Mouse (Mus musculus) midbrain, embryonic 15.5 days (tissue): Measurements from ENCODE around the gene Pdgfa. TPM values are rescaled to one million over a fixed set of nuclear protein-coding genes. Genes with fewer than 3 reads are reported as not detected.

Experiments used
- ATAC-seq: fragments of 200-750 bp; cut with Nextera tagmentation; replicated peaks from 2 replicates; pipeline ENCODE4 v1.8.0; 2017; ENCODE audit warnings: moderate TSS enrichment
- H3K27ac ChIP-seq: fragments of 300-500 bp; sonication (generic); 2 replicates; pipeline ENCODE4 v1.5.1; 2015; ENCODE audit warnings: mild to moderate bottlenecking, inconsistent platforms
- H3K27me3 ChIP-seq: fragments of 300-500 bp; sonication (generic); replicated peaks from 2 replicates; pipeline ENCODE4 v1.6.1; 2015; ENCODE audit warnings: inconsistent platforms
- H3K36me3 ChIP-seq: fragments of 300-500 bp; sonication (generic); replicated peaks from 2 replicates; pipeline ENCODE4 v1.6.1; 2015; ENCODE audit warnings: inconsistent platforms
- H3K4me1 ChIP-seq: fragments of 300-500 bp; sonication (generic); 2 replicates; pipeline ENCODE4 v1.6.1; 2015; ENCODE audit warnings: inconsistent platforms
- H3K4me2 ChIP-seq: fragments of 300-500 bp; sonication (generic); 2 replicates; pipeline ENCODE4 v1.6.1; 2015; ENCODE audit warnings: inconsistent platforms, mild to moderate bottlenecking, moderate library complexity
- H3K4me3 ChIP-seq: fragments of 300-500 bp; sonication (generic); 2 replicates; pipeline ENCODE4 v1.5.1; 2015; ENCODE audit warnings: mild to moderate bottlenecking, inconsistent platforms
- H3K9ac ChIP-seq: fragments of 300-500 bp; sonication (generic); 2 replicates; pipeline ENCODE4 v1.6.1; 2015; ENCODE audit warnings: mild to moderate bottlenecking, inconsistent platforms
- H3K9me3 ChIP-seq: fragments of 300-500 bp; sonication (generic); 2 replicates; pipeline ENCODE4 v1.6.1; 2016; ENCODE audit warnings: inconsistent platforms
- WGBS: fragments of 180-500 bp; shearing (Covaris S2); methylation state at CpG from one replicate; pipeline ENCODE4 v1.1.7; 2015; ENCODE audit warnings: mixed read lengths; 5-methylcytosine and 5-hydroxymethylcytosine counted together
- polyA plus RNA-seq: library from polyadenylated mRNA; unstranded; fragments of >200 nt; fragmentation: Nextera tagmentation; extraction: Ambion mirVana; gene quantifications from 2 replicates; pipeline ENCODE4 v1.2.1, GENCODE M21; 2015

Pdgfa gene
- polyA plus RNA-seq, 1 experiment from 2014 or later: 23.6 TPM

DNA sequence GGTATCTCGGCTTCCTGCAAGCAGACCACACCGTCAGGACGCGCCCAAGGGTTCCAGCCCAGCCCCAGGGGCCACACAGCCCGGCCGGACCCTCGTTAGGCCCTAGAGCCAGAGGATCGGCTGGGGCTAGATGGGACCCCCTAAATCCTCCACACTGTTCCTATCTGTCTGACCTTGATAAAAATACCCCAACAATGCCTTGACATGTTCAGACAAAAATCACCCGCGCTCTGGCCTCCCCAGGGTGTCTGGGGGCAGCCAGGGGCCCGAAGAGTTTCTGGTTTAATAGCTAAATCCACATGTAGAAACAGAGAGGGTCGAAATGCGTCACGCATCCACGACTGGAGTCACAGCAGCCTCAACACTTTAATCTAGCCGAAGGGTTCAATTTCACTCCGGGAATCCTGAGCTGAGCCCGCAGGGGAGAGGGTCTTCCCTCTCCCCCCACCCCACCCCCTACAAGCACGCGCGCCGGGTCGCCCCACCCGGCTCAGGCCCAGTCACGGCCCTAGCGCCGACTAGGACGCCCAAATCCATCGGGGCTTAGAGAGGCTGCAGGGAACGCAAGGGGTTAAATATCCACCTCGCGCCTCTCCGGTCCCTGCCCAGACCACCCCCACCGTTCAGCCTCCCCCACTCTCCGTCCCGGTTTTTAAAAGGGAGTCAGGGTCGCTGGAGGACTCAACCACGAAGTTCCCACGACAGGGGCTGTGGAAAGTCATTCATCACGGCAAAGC, 3.6 kb downstream of the Pdgfa start:
- H3K27me3 ChIP-seq: peaks cover 46% of the 10 kb centered on the region
- H3K9me3 ChIP-seq: no peaks in the 10 kb centered on the region
- H3K4me3 ChIP-seq: peak overlapping the region; percentile 76
- WGBS: under 1% methylated on average over 36 of the region's 40 CpGs
- no peak for ATAC-seq
- peaks cover 63% of the 10 kb centered on the region for H3K4me1 ChIP-seq
- no peak overlapping the region for H3K27ac ChIP-seq
- H3K36me3 ChIP-seq: no peaks in the 10 kb centered on the region
- peak overlapping the region; percentile 76 for H3K9ac ChIP-seq
- peak overlapping the region; percentile 98 for H3K4me2 ChIP-seq

DNA sequence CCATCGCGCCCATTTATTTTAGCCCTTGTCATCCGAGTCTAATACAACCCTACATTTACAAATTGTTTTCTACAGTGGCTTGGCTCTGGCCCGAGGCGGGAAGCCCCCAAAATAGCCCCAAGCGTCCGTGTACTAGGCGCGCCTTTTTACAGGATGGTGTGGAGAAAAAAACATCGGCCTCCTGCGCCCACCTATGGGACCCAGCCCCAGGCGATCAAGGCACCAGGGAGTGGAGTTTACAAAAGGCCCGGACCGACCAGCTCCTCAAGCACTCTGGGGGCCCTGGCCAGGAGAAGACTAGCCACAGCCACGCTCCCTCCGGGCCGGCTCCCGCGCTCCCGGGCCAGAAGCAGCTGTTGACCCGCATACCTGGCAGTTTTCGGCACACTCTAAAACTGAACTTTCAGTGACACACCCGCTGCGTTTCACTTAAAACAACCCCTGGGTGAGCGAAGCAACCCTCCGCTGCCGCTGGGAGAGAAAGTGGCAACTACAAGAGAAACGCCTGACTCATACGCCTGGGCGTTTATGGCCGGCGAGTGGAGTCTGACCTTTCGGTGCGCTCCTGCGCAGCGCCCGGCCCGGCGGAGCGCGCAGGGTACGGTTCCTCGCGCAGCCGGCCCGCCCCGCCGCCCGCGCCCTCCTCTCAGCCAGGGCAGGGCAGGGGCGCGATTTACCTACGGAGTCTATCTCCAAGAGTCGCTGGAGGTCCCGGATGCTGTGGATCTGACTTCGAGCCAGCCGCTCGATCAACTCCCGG, 4.4 kb downstream of the Pdgfa start:
- H3K4me1 ChIP-seq: peaks cover 63% of the 10 kb centered on the region
- peak overlapping the region; percentile 98 for H3K4me2 ChIP-seq
- H3K9ac ChIP-seq: peak overlapping the region; percentile 76
- peaks cover 38% of the 10 kb centered on the region for H3K27me3 ChIP-seq
- no peak for ATAC-seq
- H3K4me3 ChIP-seq: peak overlapping the region; percentile 76
- no peak overlapping the region for H3K27ac ChIP-seq
- H3K9me3 ChIP-seq: no peaks in the 10 kb centered on the region
- 2% methylated on average over 59 of the region's 59 CpGs for WGBS
- no peaks in the 10 kb centered on the region for H3K36me3 ChIP-seq

DNA sequence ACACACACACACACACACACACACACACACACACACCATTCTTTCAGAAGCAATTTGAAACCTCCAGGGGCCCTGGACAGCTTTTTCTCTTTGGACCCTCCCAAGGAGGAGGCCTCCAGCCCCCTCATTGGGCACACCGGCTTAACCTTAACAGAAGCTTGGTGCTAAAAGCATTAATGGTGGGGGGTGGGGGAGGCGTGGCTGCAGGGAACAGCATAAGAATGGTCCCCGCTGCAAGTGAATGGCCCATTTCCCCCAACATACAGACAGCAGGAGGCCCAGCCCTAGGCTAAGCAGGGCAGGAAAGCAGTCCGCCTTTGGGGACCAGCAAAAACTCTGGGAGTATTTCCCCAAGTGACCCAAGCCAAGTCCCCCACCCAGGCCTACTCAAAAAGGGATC, 5.4 kb downstream of the Pdgfa start:
- Histone ChIP-seq H3K4me3 (no peak overlapping the region), H3K36me3 (no peaks in the 10 kb centered on the region), H3K9ac (no peak overlapping the region), H3K9me3 (no peaks in the 10 kb centered on the region), H3K27me3 (peaks cover 30% of the 10 kb centered on the region), H3K4me2 (no peak overlapping the region), H3K27ac (no peak overlapping the region), H3K4me1 (peaks cover 52% of the 10 kb centered on the region)
- no peak for ATAC-seq
- 36% methylated on average over 4 of the region's 4 CpGs for WGBS

DNA sequence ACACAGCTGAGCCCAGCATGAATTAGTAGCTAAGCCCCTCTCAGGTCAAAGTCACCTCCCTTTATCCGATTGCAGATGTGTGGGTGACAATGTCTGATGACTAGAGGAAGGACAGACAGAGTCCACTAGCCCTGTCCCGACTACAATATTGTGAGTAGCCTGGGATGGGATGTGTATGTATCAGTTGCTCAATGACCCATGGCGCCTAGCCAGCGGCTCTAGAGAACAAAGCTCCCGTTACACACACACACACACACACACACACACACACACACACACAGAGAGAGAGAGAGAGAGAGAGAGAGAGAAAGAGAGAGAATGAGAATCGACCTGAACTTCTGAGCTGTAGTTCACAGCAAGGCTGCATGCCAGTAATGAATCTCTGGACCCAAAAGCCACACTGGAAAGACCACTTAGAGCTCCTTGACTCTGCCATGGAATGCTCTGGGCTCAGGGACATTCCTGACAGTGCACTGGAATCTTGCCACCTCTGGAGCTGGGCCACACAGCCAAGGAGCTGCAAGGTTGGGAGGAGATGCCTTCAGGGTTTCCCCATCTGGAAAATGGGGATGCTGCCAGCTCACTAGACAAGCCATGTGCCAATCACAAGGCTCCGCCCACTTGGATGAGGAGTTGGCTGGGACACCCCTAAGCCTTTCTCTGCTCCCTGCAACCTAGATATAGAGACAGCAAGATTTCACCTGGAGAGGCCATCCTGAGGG, 6.3 kb downstream of the Pdgfa start:
- H3K4me1 ChIP-seq: peaks cover 43% of the 10 kb centered on the region
- no peaks in the 10 kb centered on the region for H3K36me3 ChIP-seq
- H3K9me3 ChIP-seq: no peaks in the 10 kb centered on the region
- WGBS: 71% methylated on average over 7 of the region's 7 CpGs
- peaks cover 23% of the 10 kb centered on the region for H3K27me3 ChIP-seq
- no peak overlapping the region for H3K9ac ChIP-seq
- no peak overlapping the region for H3K4me2 ChIP-seq
- no peak overlapping the region for H3K27ac ChIP-seq
- ATAC-seq: no peak
- no peak overlapping the region for H3K4me3 ChIP-seq

DNA sequence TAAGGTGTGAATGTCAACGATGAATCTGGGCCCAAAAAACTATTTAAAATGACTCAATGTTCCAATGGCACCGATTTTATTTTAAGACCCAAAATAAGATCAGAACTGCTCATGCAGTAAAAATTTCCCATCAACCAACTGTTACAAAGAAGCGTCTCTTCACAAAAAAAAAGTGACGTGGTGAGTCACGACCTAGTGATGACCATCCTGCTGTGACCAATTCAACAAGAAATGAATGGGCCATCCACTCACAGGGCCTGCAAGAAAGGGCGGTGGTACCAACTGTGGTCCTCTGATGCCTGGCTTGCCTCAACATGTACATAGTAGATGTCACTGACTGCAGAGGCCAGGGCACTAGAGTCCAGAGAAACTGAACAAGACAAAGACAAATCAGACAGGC, 7.6 kb downstream of the Pdgfa start:
- Histone ChIP-seq H3K27me3 (peaks cover 23% of the 10 kb centered on the region), H3K4me2 (no peak overlapping the region), H3K4me3 (no peak overlapping the region), H3K27ac (no peak overlapping the region), H3K4me1 (peaks cover 39% of the 10 kb centered on the region), H3K9ac (no peak overlapping the region), H3K36me3 (no peaks in the 10 kb centered on the region), H3K9me3 (no peaks in the 10 kb centered on the region)
- ATAC-seq: no peak
- 64% methylated on average over 6 of the region's 6 CpGs for WGBS

DNA sequence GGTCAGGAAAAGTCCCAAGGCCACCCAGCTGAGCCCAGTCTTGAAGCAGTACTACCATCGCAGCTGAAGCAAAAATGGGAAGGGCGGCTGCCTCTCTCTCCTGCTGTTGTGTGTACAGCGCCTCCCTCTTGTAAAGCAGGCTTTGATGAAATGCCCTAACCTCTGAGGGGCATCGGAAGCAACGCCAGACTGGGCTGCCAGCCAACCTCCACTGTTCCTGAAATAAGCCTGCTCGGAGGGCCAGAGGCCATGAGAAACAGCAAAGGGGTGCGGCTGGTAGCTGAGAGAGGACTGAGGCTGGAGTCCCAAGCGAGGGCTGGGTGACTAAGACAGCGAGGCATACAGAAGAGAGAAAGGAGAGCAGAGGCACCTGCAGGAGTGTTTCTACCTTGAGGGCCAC, 8.4 kb downstream of the Pdgfa start:
- H3K4me2 ChIP-seq: no peak overlapping the region
- no peak overlapping the region for H3K27ac ChIP-seq
- H3K9me3 ChIP-seq: no peaks in the 10 kb centered on the region
- H3K4me3 ChIP-seq: no peak overlapping the region
- H3K36me3 ChIP-seq: no peaks in the 10 kb centered on the region
- H3K27me3 ChIP-seq: peaks cover 23% of the 10 kb centered on the region
- H3K9ac ChIP-seq: no peak overlapping the region
- 0 out of 2 replicates have a peak, but pooled peaks have one; percentile 27 for ATAC-seq
- peaks cover 31% of the 10 kb centered on the region for H3K4me1 ChIP-seq
- 36% methylated on average over 9 of the region's 9 CpGs for WGBS

DNA sequence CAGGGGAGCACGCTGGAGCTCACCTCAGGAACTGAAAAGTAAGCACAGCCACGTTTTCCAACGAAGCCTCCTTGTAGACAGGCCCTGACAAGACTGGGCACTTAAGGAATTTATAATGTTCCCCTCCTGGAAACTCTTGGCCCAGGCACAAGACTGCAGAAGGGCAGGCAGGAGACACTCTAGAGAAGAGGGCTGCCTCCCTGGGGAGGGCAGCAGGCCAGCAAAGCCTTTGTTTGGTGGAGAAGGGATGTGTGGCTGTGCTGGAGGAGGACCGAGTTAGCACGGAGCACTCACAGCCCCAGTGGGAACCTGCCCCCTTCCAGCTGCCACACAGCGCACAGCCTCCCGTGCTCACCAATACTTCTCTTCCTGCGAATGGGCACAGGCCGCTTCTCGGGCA, 9.2 kb downstream of the Pdgfa start:
- no peak overlapping the region for H3K4me2 ChIP-seq
- H3K36me3 ChIP-seq: no peaks in the 10 kb centered on the region
- H3K9me3 ChIP-seq: no peaks in the 10 kb centered on the region
- WGBS: 66% methylated on average over 10 of the region's 10 CpGs
- H3K27me3 ChIP-seq: peaks cover 22% of the 10 kb centered on the region
- H3K4me3 ChIP-seq: no peak overlapping the region
- no peak for ATAC-seq
- H3K27ac ChIP-seq: no peak overlapping the region
- H3K9ac ChIP-seq: no peak overlapping the region
- peaks cover 24% of the 10 kb centered on the region for H3K4me1 ChIP-seq

DNA sequence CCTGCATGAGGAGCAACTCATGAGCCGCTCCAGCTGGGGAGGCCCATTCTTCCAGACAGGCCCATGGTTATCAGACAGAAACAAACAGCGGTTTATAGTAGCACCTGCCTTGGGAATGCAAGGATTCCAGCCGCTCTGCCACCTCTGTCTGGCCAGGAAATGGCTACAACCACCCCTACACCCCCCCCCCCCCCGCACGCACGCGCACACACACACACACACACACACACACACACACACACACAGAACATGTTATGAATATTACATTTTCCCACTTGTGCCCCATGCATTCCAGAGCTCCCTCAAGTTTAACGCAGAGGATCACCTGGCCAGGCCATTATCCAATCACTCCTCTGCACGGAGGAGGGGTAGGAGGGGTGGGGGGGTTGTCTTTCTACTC, 15.2 kb downstream of the Pdgfa start:
- Histone ChIP-seq H3K27me3 (no peaks in the 10 kb centered on the region), H3K9ac (no peak overlapping the region), H3K27ac (no peak overlapping the region), H3K4me3 (no peak overlapping the region), H3K4me1 (no peaks in the 10 kb centered on the region), H3K9me3 (no peaks in the 10 kb centered on the region), H3K36me3 (no peaks in the 10 kb centered on the region), H3K4me2 (no peak overlapping the region)
- WGBS: 91% methylated on average over 9 of the region's 9 CpGs
- ATAC-seq: no peak

DNA sequence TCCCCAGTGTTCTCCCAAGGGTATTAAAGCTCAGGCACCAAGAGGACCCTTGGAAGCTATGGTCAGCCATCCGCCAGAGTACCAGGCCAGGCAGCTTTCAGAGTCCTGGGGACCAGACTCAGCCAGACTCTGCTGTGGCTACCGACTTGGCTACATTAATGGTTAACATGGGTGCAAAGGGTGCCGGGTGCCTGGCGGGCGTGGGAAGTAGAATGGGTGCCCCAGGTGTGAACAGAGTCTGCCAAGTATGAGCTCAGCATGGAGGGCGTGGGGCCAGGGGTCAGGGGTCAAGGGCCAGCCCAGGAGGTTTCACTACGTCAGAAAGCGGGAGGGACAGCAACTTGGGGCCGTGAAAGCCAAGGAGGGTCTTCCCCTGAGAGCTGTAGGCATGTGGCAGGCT, 16.6 kb downstream of the Pdgfa start:
- H3K36me3 ChIP-seq: no peaks in the 10 kb centered on the region
- no peak for ATAC-seq
- H3K9me3 ChIP-seq: no peaks in the 10 kb centered on the region
- H3K4me1 ChIP-seq: no peaks in the 10 kb centered on the region
- no peak overlapping the region for H3K4me2 ChIP-seq
- H3K27ac ChIP-seq: no peak overlapping the region
- WGBS: 81% methylated on average over 9 of the region's 9 CpGs
- H3K4me3 ChIP-seq: no peak overlapping the region
- no peak overlapping the region for H3K9ac ChIP-seq
- H3K27me3 ChIP-seq: no peaks in the 10 kb centered on the region

DNA sequence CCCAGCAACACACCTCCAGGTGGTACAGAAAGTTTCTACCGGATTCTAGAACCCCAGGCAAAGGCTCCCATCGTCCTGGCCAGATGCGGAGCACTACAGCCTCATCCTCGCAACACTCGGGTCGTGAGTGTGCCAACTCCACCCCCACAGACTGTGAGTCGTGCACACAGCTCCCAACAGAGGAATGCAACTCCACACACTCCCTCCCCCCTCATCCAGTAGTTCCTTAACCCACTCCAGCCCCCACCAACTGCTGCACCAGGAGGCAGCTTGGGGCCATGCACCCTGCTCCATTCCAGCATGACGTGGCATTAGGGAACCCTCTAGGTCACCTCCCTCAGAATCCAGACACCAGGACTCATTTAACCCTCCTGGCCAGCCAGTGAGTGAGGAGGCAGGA, 17.3 kb downstream of the Pdgfa start:
- Histone ChIP-seq H3K9ac (no peak overlapping the region), H3K4me1 (no peaks in the 10 kb centered on the region), H3K4me3 (no peak overlapping the region), H3K4me2 (no peak overlapping the region), H3K27me3 (no peaks in the 10 kb centered on the region), H3K9me3 (no peaks in the 10 kb centered on the region), H3K27ac (no peak overlapping the region), H3K36me3 (no peaks in the 10 kb centered on the region)
- 85% methylated on average over 8 of the region's 8 CpGs for WGBS
- ATAC-seq: no peak

DNA sequence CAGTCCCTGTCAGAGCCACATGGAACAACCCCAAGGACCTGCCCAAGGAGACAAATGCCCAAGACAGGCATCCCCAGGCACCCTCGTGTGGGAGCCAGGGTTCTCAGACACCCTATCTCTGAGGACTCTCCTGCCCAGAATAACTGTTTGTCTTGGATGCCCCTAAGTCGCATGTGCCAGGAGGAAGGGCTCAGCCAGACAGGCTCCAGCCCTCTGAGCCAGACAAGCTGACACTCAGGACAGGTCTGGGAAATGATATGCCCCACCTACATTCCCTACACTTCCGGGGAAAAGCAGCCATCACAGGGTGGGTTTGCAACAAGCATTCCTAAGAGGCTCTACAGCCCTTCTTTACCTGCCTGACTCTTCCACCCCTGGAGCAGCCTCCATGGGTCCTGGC, 19.4 kb downstream of the Pdgfa start:
- WGBS: 63% methylated on average over 3 of the region's 3 CpGs
- Histone ChIP-seq H3K27me3 (no peaks in the 10 kb centered on the region), H3K27ac (no peak overlapping the region), H3K4me3 (no peak overlapping the region), H3K9me3 (no peaks in the 10 kb centered on the region), H3K36me3 (no peaks in the 10 kb centered on the region), H3K4me2 (no peak overlapping the region), H3K9ac (no peak overlapping the region), H3K4me1 (no peaks in the 10 kb centered on the region)
- ATAC-seq: no peak

DNA sequence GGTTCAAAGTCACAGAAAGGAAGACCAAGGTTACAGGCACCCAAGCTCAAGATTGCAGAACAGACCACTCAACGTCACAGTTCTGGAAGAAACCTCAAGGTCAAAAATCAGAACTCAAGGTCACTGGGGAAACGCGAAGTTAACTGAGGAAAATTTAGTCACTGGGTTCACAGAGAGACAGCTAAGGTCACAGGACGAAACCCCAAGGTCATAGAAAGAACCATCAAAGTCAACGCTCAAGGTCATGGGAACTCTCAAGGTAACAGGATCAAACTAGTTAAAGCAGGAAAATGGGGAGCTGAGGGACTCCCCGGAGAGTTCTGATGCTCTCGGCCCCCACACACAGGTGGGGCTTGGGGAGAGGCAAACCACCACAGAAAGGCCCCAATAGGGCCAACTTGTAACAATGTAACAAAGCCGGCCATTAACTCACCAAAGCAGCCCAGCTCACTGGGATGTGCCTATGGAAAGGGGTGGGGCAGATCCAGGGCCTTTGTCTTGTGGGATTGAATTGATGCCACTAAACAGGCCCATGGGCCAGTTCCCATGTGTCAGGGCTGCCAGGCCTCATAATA, 22.2 kb downstream of the Pdgfa start:
- no peaks in the 10 kb centered on the region for H3K36me3 ChIP-seq
- H3K27me3 ChIP-seq: no peaks in the 10 kb centered on the region
- 91% methylated on average over 8 of the region's 8 CpGs for WGBS
- no peak overlapping the region for H3K4me3 ChIP-seq
- no peaks in the 10 kb centered on the region for H3K9me3 ChIP-seq
- H3K27ac ChIP-seq: no peak overlapping the region
- H3K4me2 ChIP-seq: no peak overlapping the region
- no peaks in the 10 kb centered on the region for H3K4me1 ChIP-seq
- ATAC-seq: no peak
- H3K9ac ChIP-seq: no peak overlapping the region
